Mouse (Mus musculus): Measurements from ENCODE around the gene Olfr748. TPM values are rescaled to one million over a fixed set of nuclear protein-coding genes. Genes with fewer than 3 reads are reported as not detected.
"Not testable (repeated sequence)": the region's sequence is repeated elsewhere in the genome, so short reads cannot be mapped to it uniquely, and the experiment has no call there.

Olfr748 gene
- total RNA-seq (2022) = not detected

DNA sequence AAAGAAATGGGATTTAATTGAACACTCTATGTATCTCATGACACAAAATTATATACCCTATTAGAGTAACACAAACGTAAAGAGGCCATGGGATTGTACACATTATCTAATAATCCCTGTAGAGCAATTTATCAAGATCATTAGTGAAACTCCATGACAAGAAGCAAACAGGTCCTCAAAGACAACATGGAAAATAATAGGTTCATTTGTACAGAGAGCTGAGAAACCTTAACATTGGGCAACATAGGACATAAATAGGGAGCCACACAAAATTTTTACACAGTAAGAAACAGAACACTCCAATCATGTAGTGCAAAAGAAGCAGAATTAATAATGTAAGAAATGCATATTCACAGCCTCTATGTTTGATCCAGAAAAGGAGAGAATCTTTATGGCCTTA, at the start of gene Olfr748:
Gene Olfr748 (plus strand): TSS at position 301 of the 400 bp plus-strand sequence.
- DNase-seq (ENCODE audit: low spot score in 2 of 2) = no peak

DNA sequence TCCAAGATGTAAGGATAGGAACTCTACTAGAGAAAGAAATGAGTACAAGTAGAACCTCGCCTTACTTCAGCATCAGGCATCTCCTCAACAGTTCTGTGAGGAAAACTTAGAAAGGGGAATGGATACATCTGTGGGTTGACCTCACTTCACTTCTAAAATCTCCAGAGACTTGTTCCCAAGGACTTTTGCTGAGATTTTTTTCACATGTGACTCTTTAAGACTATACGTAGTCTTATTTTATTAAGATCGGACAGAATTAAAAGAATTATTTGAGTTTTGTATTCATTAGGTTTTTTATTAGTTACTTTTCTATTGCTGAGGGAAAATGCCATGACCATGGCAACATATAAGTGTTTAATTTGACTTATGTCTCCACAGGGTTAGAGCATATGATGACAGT, 14.1 kb upstream of the Olfr748 start, which contains the start of gene Olfr747:
Gene Olfr747 (minus strand): TSS at position 101 of the 400 bp plus-strand sequence.
- no peak for DNase-seq (ENCODE audit: low spot score in 2 of 2)

DNA sequence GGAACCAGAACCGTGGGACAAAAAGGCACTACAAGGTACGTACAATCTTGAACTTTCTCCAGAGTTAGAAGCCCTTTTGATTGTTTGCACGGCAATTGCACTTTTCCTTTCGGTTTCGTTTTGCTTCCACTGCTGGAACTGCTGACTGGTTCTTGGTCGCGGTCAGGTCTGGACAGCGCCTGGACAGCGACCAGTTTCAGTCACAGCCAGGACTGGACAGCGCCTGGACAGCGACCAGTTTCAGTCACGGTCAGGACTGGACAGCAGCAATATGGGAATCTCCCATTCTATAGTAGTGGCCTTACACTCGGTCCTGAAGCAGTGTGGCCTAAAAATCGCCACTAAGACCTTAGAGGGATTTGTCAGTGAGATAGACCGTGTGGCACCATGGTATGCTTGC, 12.7 kb downstream of the Olfr748 start:
- DNase-seq (ENCODE audit: low spot score in 2 of 2) = not testable (repeated sequence)

DNA sequence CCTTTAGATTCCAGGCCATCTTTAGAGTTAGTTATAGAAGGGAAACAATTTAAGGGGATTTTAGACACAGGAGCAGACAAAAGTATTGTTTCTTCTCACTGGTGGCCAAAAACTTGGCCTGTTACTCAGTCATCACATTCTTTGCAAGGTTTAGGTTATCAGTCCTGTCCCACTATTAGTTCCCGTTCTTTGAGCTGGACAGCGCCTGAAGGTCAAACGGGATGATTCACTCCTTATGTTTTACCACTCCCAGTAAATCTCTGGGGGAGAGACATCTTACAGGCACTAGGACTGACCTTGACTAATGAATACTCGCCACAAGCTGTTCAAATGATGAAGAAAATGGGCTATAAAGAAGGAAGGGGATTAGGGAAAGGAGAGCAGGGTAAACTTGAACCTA, 15.2 kb downstream of the Olfr748 start:
- not testable (repeated sequence) for DNase-seq (ENCODE audit: low spot score in 2 of 2)

DNA sequence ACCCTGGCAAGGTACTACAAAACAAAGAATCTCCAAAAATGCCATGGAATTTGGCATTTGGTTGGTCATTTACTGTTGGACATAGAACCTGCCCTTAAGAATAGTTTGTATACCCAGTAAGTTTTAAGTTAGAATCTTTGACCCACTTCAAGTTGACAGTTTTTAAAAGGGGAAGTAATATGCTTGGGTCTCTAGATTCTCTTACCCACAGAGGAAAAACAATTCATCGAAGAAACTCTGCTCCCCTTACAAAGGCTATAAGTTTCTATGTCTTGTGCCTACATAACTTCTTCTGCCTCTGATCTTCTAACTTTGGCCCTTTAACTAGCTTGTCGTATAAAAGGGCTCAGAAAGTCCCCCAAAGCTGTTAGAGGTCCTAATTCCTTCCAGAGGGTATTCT, 33.2 kb downstream of the Olfr748 start:
- no peak for DNase-seq (ENCODE audit: low spot score in 2 of 2)

DNA sequence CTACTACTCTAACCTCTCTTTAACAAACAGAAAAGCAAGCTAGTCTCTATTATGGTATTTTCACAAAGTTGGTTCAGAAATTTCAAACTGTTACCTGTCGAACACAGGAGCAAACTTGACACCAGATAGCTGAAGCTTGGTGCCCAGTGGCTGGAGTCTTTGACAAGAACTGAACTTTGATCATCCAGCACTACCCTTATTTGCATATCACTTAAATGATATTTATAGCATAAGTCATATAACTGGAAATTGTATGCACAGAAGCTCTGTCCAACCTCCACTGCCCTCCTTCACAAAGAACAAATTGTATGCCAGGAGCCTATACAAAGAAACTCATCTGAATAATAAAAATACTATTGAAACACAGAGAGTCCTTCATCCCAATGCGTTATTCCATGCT, 34.4 kb downstream of the Olfr748 start:
- DNase-seq (ENCODE audit: low spot score in 2 of 2) = no peak

DNA sequence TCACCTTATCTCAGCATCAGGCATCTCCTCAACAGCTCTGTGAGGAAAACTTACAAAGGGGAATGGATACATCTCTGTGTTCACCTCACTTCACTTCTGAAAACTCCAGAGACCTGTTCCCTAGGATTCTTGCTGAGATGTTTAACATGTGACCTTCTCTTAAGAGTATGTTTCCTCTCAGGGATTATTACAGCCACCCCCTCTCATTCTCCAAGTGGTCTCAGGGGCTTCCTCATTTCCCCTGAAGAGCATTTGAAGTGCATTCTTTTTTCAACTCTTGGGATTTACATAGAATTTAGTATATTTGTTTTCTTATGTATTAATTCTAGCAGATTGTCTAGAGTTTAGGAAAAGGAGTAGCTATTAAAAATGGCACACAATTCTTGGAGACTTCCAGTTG, 37.8 kb downstream of the Olfr748 start, which contains the start of gene Olfr749:
Gene Olfr749 (minus strand): TSS at position 101 of the 400 bp plus-strand sequence.
- no peak for DNase-seq (ENCODE audit: low spot score in 2 of 2)

DNA sequence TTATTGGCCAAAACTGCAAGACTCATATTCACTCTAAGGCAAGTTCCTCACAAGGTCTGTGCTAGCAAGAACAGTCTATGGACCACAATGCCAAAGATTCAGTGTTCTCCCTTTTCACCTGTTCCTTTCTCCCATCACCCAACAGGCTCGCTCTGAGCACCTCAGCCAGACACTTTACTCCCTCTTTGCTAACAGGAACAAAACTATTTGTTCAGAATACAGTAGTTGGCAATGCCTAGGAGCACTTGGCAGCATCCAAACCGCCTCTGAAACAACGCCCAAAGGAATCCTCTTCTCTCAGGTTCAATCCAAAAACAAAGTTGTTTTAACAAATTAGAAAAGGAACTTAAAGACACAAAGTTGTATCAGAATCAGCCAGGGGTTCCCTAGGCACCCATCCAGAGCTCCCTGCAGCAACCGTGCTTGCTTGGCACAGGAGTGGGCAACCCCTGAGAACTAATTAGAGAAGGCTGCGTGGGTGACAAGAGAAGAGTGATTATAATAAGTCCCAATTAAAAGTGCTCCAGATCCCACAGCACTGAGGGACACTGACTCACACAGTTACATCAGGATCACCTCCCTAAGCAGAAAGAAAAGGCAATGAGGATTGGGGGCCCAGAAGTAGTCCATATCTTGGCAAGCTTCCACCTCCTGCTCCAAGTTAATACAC, 51.4 kb downstream of the Olfr748 start:
- peak in 1 of 2 experiments; percentile 36 for DNase-seq (ENCODE audit: low spot score in 2 of 2)

Other genes with a start within 250 kb of the Olfr748 start
- not detected for gene Olfr741, start 234.6 kb upstream of the Olfr748 start, total RNA-seq (2022)
- not detected for gene Olfr742, start 203.8 kb upstream of the Olfr748 start, total RNA-seq (2022)
- gene Olfr743, start 185.5 kb upstream of the Olfr748 start, total RNA-seq (2022) = not detected
- gene Olfr744, start 92.5 kb upstream of the Olfr748 start, total RNA-seq (2022) = not detected
- not detected for gene Olfr745, start 68.0 kb upstream of the Olfr748 start, total RNA-seq (2022)
- gene Olfr746, start 60.3 kb upstream of the Olfr748 start, total RNA-seq (2022) = not detected
- gene Olfr747, start 14.2 kb upstream of the Olfr748 start, total RNA-seq (2022) = not detected
- not detected for gene Olfr749, start 37.7 kb downstream of the Olfr748 start, total RNA-seq (2022)
- 10 to 100 TPM; 49.2 to 55.3 (median 52.1) TPM for gene Ttc5, start 78.1 kb downstream of the Olfr748 start, total RNA-seq (2022)
- under 1 TPM in 2 of 4 experiments, not detected in 2; 0.24 to 0.32 TPM for gene Ccnb1ip1, start 100.4 kb downstream of the Olfr748 start, total RNA-seq (2022)
- gene Parp2, start 100.5 kb downstream of the Olfr748 start, total RNA-seq (2022) = 10 to 100 TPM; 20.9 to 28.0 (median 25.9) TPM
- gene Tep1, start 163.2 kb downstream of the Olfr748 start, total RNA-seq (2022) = 1 to 10 TPM; 4.4 to 7.1 (median 5.7) TPM
- gene Klhl33, start 190.1 kb downstream of the Olfr748 start, total RNA-seq (2022) = 1 to 10 TPM; 5.5 to 8.3 (median 6.6) TPM
- 10 to 100 TPM; 30.1 to 36.2 (median 33.2) TPM for gene Osgep, start 217.5 kb downstream of the Olfr748 start, total RNA-seq (2022)
- 10 to 100 TPM; 55.5 to 64.8 (median 60.2) TPM for gene Apex1, start 217.6 kb downstream of the Olfr748 start, total RNA-seq (2022)
- gene Pip4p1, start 223.5 kb downstream of the Olfr748 start, total RNA-seq (2022) = 100 to 1,000 TPM in 3 of 4 experiments, 10 to 100 TPM in 1; 92.6 to 121 (median 109) TPM
- 10 to 100 TPM; 10.4 to 17.7 (median 16.6) TPM for gene Pnp, start 223.7 kb downstream of the Olfr748 start, total RNA-seq (2022)
- gene Gm49342, start 237.1 kb downstream of the Olfr748 start, total RNA-seq (2022) = 10 to 100 TPM in 1 of 4 experiments, 1 to 10 TPM in 3; 6.5 to 18.1 (median 8.9) TPM
- 1 to 10 TPM; 1.2 to 2.0 (median 1.4) TPM for gene Pnp2, start 248.6 kb downstream of the Olfr748 start, total RNA-seq (2022)